Mouse (Mus musculus) cerebellum, adult 2 months (tissue): Measurements from ENCODE around the gene Tdrd7. TPM values are rescaled to one million over a fixed set of nuclear protein-coding genes. Genes with fewer than 3 reads are reported as not detected.

Source experiments
- DNase-seq, 2 experiments: peaks; one replicate each; pipeline ENCODE4 v3.0.0; 2021
- H3K27ac ChIP-seq: fragments of 200-500 bp; 2 replicates; pipeline ENCODE4 v1.5.1; 2012; ENCODE audit warnings: low read length, control low read depth, inconsistent platforms; ENCODE audit not compliant: insufficient read depth
- H3K27me3 ChIP-seq: fragments of 200-500 bp; 2 replicates; pipeline ENCODE4 v1.6.1; 2012; ENCODE audit warnings: inconsistent platforms, mild to moderate bottlenecking, low read length, moderate library complexity; ENCODE audit not compliant: control insufficient read depth, insufficient read depth
- H3K4me1 ChIP-seq: fragments of 200-500 bp; 2 replicates; pipeline ENCODE4 v1.6.1; 2011; ENCODE audit warnings: low read length; ENCODE audit not compliant: control insufficient read depth, insufficient read depth
- H3K4me3 ChIP-seq: fragments of 200-500 bp; replicated peaks from 2 replicates; pipeline ENCODE3; 2011; ENCODE audit warnings: mild to moderate bottlenecking, low read depth, low read length, control low read depth; ENCODE audit not compliant: insufficient read depth
- CTCF ChIP-seq: fragments of 200-500 bp; IDR thresholded peaks from 2 replicates; pipeline ENCODE4 v1.5.1; 2011; ENCODE audit warnings: low read depth, mild to moderate bottlenecking, control low read depth, low read length, moderate library complexity, borderline replicate concordance; ENCODE audit not compliant: insufficient read depth
- POLR2A ChIP-seq: fragments of 200-500 bp; IDR thresholded peaks from 2 replicates; pipeline ENCODE4 v1.6.1; 2011; ENCODE audit warnings: low read length, control low read depth, borderline replicate concordance; ENCODE audit not compliant: insufficient read depth
- WGBS: fragments of 180-500 bp; shearing (Covaris S2); methylation state at CpG from one replicate; pipeline ENCODE4 v1.1.7; 2018; 5-methylcytosine and 5-hydroxymethylcytosine counted together
- polyA plus RNA-seq: library from polyadenylated mRNA; depleted of rRNA; stranded (reverse); fragments of >200 nt; gene quantifications from 2 replicates; pipeline ENCODE4 v1.2.3, GENCODE M21; 2012

Tdrd7 gene
- polyA plus RNA-seq, 1 experiment: 29.6 TPM

DNA sequence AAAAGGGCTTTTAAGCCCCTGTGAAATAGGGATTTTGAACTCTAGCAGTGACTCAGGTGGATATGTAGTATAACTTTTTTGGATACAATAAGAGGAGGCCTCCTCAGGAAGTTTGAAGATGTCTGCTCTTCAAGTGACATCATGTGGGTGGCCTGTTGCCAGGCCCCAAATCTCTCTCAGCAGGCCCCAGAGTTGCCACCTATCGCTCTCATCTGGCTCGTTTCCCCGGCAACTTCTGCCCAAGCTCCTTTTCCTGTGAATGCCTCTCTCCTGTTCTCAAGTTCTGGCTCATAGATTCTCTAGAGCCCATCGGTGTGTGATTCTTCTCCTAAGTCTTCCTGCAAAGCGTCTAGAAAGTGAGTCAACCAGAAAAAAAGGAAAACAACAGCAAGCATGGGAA, 91.0 kb downstream of the Tdrd7 start:
- peak; percentile 62 to 70 for DNase-seq
- H3K27ac ChIP-seq: no peak overlapping the region
- H3K27me3 ChIP-seq: no peaks in the 10 kb centered on the region
- no peak overlapping the region for H3K4me3 ChIP-seq
- H3K4me1 ChIP-seq: peaks cover 51% of the 10 kb centered on the region
- 31% methylated on average over 5 of the region's 5 CpGs for WGBS
- TF ChIP-seq POLR2A (no peak), CTCF (no peak)

- peak overlapping the region; percentile 72 for H3K27ac ChIP-seq
- H3K4me3 ChIP-seq: no peak overlapping the region
- peaks cover 66% of the 10 kb centered on the region for H3K4me1 ChIP-seq
- no peaks in the 10 kb centered on the region for H3K27me3 ChIP-seq
- WGBS: 19% methylated on average over 12 of the region's 12 CpGs
- DNase-seq: peak; percentile 60 to 75
- no peak for TF ChIP-seq POLR2A
- TF ChIP-seq CTCF: no peak
Measured at GRCm38 (mm10) chr4:46061259-46061962, 96.3 kb downstream of the Tdrd7 start.

DNA sequence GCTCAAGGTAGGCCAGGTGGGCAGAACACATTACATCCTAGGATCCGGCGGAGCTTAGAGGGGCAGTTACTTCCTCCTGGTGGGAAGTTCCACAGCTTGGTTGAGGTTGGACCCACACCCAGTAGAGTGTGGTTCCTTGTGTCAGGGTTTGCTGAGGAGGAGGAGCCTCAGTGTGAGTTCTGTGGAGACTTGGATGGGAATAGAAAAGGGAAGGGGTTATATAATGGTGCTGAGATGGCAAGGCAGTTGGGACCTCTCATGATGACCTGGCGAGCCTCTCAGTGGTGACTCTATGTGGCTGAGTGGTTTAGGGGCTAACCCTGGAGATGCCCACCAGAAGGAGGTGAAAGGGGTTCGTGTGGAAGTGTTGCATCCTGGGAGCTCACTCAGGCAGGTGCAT, 98.7 kb downstream of the Tdrd7 start:
- no peak for DNase-seq
- H3K4me1 ChIP-seq: peaks cover 76% of the 10 kb centered on the region
- H3K27me3 ChIP-seq: no peaks in the 10 kb centered on the region
- no peak for TF ChIP-seq CTCF
- no peak for TF ChIP-seq POLR2A
- no peak overlapping the region for H3K4me3 ChIP-seq
- H3K27ac ChIP-seq: no peak overlapping the region
- 78% methylated on average over 4 of the region's 4 CpGs for WGBS

DNA sequence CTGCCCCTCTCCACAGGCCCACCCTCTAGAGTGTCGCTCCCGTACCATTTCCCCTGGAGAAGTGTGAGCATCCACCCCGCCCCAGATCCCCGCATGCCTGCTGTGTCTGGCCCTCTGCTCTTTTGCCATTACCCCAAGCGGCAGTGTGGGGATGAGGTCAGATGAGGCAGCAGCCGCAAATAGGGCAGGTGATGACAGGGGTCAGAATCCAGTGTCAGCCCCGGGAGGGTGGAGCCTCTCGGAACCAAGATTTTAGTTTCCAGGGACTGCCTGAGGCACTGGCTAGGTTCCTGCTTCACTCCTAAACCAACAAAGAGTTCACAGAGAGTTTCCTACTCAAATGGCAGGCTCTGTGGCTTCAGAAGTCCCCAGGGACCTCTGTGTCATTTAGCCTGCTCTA, 99.1 kb downstream of the Tdrd7 start:
- Histone ChIP-seq H3K27ac (0 out of 2 replicates have a peak overlapping the region, but pooled peaks have one; percentile 20), H3K4me3 (no peak overlapping the region), H3K27me3 (no peaks in the 10 kb centered on the region), H3K4me1 (peaks cover 75% of the 10 kb centered on the region)
- TF ChIP-seq CTCF: no peak
- TF ChIP-seq POLR2A: no peak
- DNase-seq: no peak
- WGBS: 41% methylated on average over 8 of the region's 8 CpGs

- peaks cover 75% of the 10 kb centered on the region for H3K4me1 ChIP-seq
- TF ChIP-seq POLR2A (no peak), CTCF (no peak)
- no peak for DNase-seq
- 39% methylated on average over 3 of the region's 3 CpGs for WGBS
- no peaks in the 10 kb centered on the region for H3K27me3 ChIP-seq
- H3K4me3 ChIP-seq: no peak overlapping the region
- H3K27ac ChIP-seq: no peak overlapping the region
Measured at GRCm38 (mm10) chr4:46064961-46065360, 99.8 kb downstream of the Tdrd7 start.

DNA sequence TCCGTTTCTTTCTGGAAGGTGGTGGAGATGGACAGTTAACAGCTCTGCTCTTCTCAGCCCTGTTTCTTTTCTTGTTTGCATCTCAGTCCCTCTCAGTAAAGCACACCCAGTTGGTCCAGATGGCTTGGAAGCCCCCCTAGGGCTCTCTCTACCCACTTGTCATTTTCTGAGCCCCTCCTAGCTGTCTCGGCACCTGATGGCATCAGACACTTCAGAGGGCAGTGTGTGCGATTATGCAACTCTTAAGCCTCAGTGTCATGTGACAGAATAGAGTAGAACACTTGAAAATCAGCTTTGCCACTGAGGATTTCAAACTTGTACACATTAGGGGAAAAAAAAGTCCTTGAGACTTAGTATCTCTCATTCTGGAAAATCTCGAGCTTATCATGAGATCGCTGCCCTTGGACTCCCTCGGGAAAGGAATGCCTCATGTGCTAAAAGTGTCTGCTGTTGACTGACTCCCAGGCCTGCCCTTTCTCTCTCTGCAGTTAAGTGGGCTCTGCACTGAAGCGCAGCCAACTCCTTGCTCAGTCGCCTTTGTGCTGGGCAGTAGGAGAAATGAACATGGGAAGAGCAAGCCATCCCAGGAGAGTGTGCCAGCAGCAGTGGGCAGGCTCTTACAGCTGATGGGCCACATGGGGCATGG, 100.7 kb downstream of the Tdrd7 start:
- DNase-seq: no peak
- peak overlapping the region; percentile 33 for H3K27ac ChIP-seq
- no peaks in the 10 kb centered on the region for H3K27me3 ChIP-seq
- peaks cover 74% of the 10 kb centered on the region for H3K4me1 ChIP-seq
- TF ChIP-seq CTCF: no peak
- no peak for TF ChIP-seq POLR2A
- WGBS: 21% methylated on average over 8 of the region's 8 CpGs
- H3K4me3 ChIP-seq: no peak overlapping the region

DNA sequence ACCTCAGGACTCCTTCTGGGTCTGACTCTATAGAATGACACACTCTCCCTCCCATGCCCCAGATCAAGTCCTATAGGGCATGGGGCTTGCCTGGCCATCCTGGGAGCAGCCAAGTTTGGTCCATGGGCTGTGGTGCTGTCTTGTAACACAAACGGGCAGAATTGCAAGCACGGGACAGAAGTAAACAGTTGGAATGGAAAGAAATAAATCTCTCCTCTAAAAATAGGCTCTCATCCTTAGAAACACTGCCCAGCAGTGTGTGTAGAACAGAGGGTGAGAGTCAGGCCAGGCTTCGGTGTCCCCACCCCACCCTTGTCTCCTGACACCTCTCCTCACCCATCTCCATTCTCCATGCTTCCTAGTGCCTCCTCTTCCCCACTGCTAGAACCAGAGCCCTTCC, 102.9 kb downstream of the Tdrd7 start:
- Histone ChIP-seq H3K4me3 (no peak overlapping the region), H3K27me3 (no peaks in the 10 kb centered on the region), H3K4me1 (peaks cover 70% of the 10 kb centered on the region), H3K27ac (peak overlapping the region; percentile 29; the same call in 1 of the 2 replicates)
- TF ChIP-seq POLR2A: no peak
- no peak for TF ChIP-seq CTCF
- DNase-seq: no peak
- WGBS: 69% methylated on average over 3 of the region's 3 CpGs

DNA sequence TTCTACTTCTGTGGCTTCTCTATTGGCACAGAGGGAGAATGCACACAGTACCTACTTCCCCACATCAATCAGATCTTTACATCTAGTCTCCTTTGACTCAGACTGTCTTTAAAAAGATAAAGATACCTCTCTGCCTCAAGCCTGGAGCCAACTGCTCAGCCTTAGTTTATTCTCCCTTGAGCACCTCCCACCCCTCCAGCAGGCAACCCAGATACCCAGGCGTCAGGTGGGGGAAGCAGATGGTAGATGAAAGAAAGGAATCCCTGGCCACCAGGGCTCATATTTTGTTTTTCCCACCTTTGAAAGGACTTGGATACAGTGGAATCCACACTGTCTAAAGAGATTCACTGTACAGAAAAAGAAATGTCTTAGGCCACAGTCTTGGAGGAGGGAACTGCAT, 103.4 kb downstream of the Tdrd7 start:
- H3K27me3 ChIP-seq: no peaks in the 10 kb centered on the region
- H3K4me1 ChIP-seq: peaks cover 71% of the 10 kb centered on the region
- TF ChIP-seq POLR2A (no peak), CTCF (no peak)
- peak overlapping the region; percentile 29 for H3K27ac ChIP-seq
- no peak overlapping the region for H3K4me3 ChIP-seq
- DNase-seq: peak; percentile 61 to 77
- 9% methylated on average over 1 of the region's 1 CpGs for WGBS
